Mouse (Mus musculus) C3H10T1/2 (cell line): ENCODE results near the gene Upb1. TPM values are rescaled to one million over a fixed set of nuclear protein-coding genes. Genes with fewer than 3 reads are reported as not detected.

Experiments used
- polyA plus RNA-seq, 2 experiments: library from polyadenylated mRNA; unstranded; fragments of >200 nt; fragmentation: generic; extraction: Trizol; gene quantifications; one replicate each; pipeline ENCODE4 v1.2.1; 2012; ENCODE audit warnings: missing spikeins in 2 of 2

The Upb1 gene
- polyA plus RNA-seq = not detected

GRCm38 (mm10) chr10:75400958-75401357 lies at the start of gene Upb1:
TSS of gene Upb1 (plus strand) at chr10:75401115.

Other genes starting within 250 kb of the Upb1 start
- gene Specc1l, start 189.0 kb upstream of the Upb1 start, polyA plus RNA-seq = 10 to 100 TPM in 1 of 2 experiments, 1 to 10 TPM in 1; 2.0 to 32.8 TPM
- gene Adora2a, start 84.2 kb upstream of the Upb1 start, polyA plus RNA-seq = under 1 TPM; 0.01 to 0.02 TPM
- 100 to 1,000 TPM in 1 of 2 experiments, 10 to 100 TPM in 1; 93.6 to 181 TPM for gene Snrpd3, start 116.4 kb downstream of the Upb1 start, polyA plus RNA-seq
- gene Gucd1, start 116.9 kb downstream of the Upb1 start, polyA plus RNA-seq = 10 to 100 TPM in 1 of 2 experiments, 1 to 10 TPM in 1; 5.3 to 18.5 TPM
- gene Lrrc75b, start 159.2 kb downstream of the Upb1 start, polyA plus RNA-seq = 10 to 100 TPM in 1 of 2 experiments, 1 to 10 TPM in 1; 3.5 to 32.0 TPM
- gene Ggt1, start 160.5 kb downstream of the Upb1 start, polyA plus RNA-seq = 1 to 10 TPM in 1 of 2 experiments, under 1 TPM in 1; 0.19 to 1.8 TPM
- 1 to 10 TPM in 1 of 2 experiments, under 1 TPM in 1; 0.02 to 2.8 TPM for gene Ggt5, start 188.2 kb downstream of the Upb1 start, polyA plus RNA-seq
- 1 to 10 TPM in 1 of 2 experiments, under 1 TPM in 1; 0.04 to 8.0 TPM for gene Susd2, start 242.9 kb downstream of the Upb1 start, polyA plus RNA-seq